Mouse (Mus musculus) heart, adult 8-10 months (tissue): ENCODE results near the gene Slc12a7. TPM values are rescaled to one million over a fixed set of nuclear protein-coding genes. Genes with fewer than 3 reads are reported as not detected.
"Not testable (repeated sequence)": the region's sequence is repeated elsewhere in the genome, so short reads cannot be mapped to it uniquely, and the experiment has no call there.

ENCODE experiments used
- DNase-seq: peaks from one replicate; pipeline ENCODE4 v3.0.0; 2022; ENCODE audit warnings: low spot score
- total RNA-seq, 4 experiments: library from RNA; stranded (reverse); gene quantifications; 2 replicates each; pipeline ENCODE4 v1.2.4; 2022

The Slc12a7 gene
- total RNA-seq, 4 experiments from 2014 or later, result 207 to 245 (median 212) TPM

GRCm38 (mm10) chr13:73718225-73718624, 14.7 kb upstream of the Slc12a7 start:
- DNase-seq, result peak; percentile 85

- no peak for DNase-seq
Measured at GRCm38 (mm10) chr13:73720241-73720640, 12.7 kb upstream of the Slc12a7 start.

- DNase-seq, result no peak
Measured at GRCm38 (mm10) chr13:73723081-73723668, 9.7 kb upstream of the Slc12a7 start.

DNA sequence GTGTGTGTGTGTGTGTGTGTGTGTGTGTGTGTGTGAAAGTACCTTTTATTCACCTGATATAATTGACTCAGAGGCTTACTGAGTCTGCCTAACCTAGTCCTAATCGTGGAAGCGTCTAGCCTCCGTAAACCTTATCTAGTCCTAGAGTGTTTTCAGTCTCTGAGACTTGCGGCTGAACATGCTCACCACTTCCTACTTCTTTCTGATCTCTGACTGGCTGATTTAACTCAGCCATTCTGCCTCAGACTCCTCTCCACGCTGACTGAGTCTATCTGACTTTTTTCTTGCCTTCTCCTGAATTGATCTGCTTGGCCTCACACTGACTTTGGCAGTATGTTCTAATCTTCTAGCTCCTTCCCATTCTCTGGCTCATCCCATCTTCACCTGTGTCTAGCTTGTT, 7.6 kb upstream of the Slc12a7 start:
- DNase-seq, result no peak

DNA sequence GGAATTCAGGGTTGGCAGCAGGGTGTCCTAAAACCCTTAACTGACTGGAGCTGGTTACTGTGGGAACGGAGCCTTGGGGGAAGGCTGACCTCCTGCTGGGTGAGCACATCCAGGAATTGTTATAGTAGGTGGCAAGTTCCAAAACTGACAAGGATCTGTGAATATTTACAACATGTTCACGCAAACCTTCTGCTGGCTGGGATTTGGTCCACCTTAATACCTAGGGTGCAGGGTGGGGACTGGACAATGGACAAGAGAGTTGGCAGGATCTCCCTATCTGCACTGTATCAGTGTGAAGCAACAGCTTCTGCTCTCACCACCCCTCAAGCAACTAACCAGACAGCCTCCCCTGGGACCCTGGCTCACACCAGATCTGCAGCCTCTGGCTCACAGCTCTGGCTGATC, 5.3 kb upstream of the Slc12a7 start:
- peak; percentile 65 for DNase-seq

GRCm38 (mm10) chr13:73728633-73729032, 4.3 kb upstream of the Slc12a7 start:
- DNase-seq, result no peak

- no peak for DNase-seq
Measured at GRCm38 (mm10) chr13:73730913-73731312, 2.0 kb upstream of the Slc12a7 start.

DNA sequence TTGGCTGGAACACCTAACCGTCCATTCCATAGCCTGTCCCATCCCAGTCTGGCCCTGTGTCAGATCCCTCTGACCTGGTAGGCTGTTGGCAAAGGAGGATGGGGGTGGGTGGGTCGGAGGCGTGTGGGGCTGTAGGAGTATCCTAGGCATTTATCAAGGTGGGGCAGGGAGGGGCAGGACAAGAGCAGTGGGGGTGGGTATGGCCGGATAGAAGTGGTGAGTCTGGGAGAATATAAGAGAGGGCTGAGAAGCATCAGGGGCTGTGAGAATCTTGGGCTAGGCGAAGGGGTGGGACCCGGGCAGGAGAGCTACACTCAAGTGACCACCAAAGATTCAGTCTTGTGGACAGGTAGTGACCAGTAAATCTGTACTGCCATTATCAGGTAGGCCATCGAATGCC, 659 bp upstream of the Slc12a7 start:
- DNase-seq, result no peak

DNA sequence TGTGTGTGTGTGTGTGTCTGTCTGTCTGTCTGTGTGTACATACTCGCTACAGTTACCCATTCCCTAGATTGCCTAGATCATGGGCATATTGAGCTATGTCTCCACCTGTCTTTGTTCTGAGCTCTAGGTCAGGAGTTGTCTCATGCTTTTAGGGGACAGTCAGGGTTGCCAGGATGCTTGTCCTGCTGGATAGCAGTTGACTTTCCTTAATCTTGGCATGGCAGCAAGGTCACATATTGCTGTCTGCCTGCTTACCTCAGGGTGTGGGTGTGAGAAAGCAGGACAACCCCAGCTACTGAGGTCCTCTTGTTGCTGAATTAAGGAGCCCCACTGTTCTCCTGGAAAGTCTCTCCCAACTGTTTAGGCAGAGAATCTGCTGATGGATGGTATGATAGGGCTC, 1.5 kb downstream of the Slc12a7 start:
- DNase-seq, result no peak

DNA sequence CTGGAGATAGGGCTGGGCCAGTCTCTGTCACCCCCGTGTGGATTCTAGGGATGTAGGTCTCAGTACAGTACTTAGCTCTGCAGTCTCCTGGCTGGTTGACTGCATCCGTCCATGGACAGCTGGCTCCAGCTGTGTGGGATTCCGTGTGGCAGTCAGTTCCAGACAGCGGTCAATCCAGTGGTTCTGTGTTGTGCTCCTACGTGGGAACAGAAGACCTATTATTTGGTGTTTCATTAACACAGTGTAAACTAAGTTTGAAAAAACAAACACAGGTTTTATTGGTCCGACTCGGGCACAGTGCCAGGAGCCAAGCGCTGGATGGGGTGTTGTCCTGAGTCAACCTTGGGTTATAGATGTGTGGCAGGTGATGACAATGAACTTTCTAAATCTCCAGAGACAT, 2.4 kb downstream of the Slc12a7 start:
- DNase-seq, result no peak

GRCm38 (mm10) chr13:73735928-73736327, 3.0 kb downstream of the Slc12a7 start:
- no peak for DNase-seq

GRCm38 (mm10) chr13:73736943-73737342, 4.0 kb downstream of the Slc12a7 start:
- no peak for DNase-seq

GRCm38 (mm10) chr13:73740399-73740944, 7.6 kb downstream of the Slc12a7 start:
- DNase-seq, result not testable (repeated sequence)

DNA sequence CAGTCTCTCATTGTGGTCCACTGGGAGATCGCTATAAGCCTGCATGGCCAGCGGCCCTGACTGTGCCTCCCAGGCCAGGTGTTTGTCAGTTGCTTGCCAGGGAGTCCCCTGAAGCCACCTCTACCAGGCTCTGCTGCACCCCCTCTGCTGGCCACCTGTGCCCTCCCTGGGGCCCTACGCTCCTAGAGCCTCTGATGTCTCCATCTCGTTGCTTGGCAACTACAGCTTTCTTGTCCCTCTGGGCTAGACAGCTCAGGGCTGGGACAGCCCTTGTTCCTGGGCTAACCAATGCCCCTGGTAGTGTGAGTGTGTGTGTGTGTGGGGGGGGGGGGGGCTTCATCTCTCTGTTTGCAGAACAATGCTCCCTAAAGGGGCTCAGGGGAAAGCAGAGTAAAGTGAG, 10.1 kb downstream of the Slc12a7 start:
- no peak for DNase-seq

GRCm38 (mm10) chr13:73743662-73744061, 10.8 kb downstream of the Slc12a7 start:
- DNase-seq, result no peak

DNA sequence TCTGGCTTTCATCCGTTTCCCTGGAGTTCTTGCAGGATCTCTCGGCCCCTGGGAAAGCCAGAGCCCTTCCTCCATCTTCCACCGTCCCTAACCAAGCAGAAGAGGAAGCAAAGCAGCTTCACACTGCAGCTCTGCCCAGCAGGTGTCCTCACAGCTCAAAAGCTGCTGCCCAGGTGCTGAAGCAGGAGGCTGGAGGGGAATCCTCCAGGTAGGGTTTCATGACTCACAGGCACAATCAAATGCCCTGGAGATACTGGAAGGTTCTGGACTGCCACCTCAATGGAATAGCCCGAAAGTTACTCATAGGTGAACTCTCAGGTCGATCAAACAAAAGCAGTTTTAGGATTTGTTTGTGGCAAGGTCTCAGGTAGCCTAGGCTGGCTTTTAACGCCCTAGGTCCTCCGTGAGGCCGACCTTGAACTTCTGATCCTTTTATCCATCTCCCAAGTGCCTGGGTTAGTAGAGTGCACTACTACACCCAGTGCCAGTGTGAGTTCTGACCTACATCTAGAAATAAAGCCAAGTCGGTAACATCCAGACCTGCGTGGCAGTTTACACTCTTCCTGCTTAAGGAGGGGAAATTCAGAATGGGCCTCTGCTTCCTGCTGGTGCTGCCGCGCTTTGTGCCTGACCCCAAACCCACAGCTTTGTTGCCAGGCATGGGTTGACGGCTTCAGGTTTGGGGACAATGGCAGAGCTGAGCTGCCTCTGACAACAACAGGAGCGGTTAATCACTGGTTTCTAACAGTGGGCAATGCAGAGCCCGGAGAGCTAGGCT, 16.0 kb downstream of the Slc12a7 start:
- no peak for DNase-seq

GRCm38 (mm10) chr13:73750435-73750834, 17.5 kb downstream of the Slc12a7 start:
- no peak for DNase-seq

DNA sequence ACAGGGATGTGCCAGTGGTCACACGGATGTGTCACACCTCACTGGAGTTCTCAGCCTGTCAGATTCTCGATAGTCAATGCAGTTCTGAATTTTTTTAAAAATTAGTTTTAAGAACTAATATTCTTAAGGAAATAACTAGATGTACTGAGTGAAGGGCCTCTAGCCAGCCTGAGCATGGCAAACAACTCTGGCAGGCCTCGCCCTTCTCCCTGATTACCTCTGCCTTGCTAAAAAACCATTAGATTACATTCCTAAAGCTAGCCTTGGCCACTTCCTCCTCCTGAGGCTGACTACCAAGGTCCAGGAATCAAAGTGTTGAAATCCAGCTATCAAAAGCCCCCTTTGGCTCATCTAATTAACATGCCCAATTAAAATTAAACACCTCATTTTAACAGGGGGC, 18.4 kb downstream of the Slc12a7 start:
- DNase-seq, result no peak

DNA sequence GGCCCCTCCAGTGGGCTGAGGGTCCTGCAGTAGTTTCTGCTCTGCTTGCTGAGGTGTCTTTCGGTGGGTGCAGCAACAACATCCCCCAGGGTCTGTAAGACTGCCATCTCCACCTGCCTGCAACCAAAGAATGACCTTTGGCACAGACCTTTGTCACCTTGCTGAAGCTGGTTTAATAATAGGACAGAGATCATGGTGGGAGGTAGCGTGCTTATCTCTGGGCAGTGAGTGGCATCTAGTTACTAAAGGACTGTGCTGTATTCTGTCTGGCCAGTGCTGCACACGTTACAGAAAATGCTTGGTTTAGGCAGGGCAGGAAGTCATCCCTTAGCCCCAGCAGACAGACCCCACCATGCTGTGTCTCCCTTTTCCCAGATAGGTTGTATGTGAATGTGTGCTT, 22.9 kb downstream of the Slc12a7 start:
- DNase-seq, result no peak

DNA sequence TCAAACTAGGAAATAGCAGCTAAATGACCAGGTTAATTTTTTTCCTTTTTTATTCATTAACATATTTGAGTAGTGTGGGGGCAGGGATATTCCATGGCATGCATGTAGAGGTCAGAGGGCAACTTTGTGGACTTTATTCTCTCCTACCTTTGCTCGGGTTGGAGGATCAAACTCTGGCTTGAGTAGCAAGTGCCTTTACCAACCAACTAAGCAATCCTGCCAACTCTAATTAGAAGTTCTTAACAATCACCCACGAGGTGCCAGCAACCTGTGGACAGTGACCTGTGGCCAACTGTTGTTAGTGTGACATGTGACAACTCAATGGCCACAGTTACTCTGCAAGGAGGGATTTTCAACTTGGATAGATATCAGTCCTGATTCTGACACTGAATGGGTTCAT, 24.0 kb downstream of the Slc12a7 start:
- DNase-seq, result no peak

GRCm38 (mm10) chr13:73757362-73757761, 24.5 kb downstream of the Slc12a7 start:
- no peak for DNase-seq

- DNase-seq, result no peak
Measured at GRCm38 (mm10) chr13:73759596-73759995, 26.7 kb downstream of the Slc12a7 start.

- no peak for DNase-seq
Measured at GRCm38 (mm10) chr13:73760126-73760525, 27.2 kb downstream of the Slc12a7 start.
